Mouse (Mus musculus): ENCODE measurements around the gene 2310039H08Rik. TPM values are rescaled to one million over a fixed set of nuclear protein-coding genes. Genes with fewer than 3 reads are reported as not detected.

2310039H08Rik gene
- polyA plus RNA-seq, 1 experiment from 2014 or later: 41.7 TPM

- Histone ChIP-seq H3K4me3 (no peak overlapping the region), H3K27me3 (replicated peaks) (no peaks in the 10 kb centered on the region), H3K27ac (ENCODE audit: poor library complexity, severe bottlenecking) (no peak overlapping the region), H3K4me2 (no peak overlapping the region), H3K9me3 (replicated peaks) (no peaks in the 10 kb centered on the region), H3K4me1 (replicated peaks) (no peaks in the 10 kb centered on the region), H3K9ac (no peak overlapping the region), H3K36me3 (peaks cover 23% of the 10 kb centered on the region)
- ATAC-seq (ENCODE audit: insufficient number of reproducible peaks, low FRiP score): no peak
- WGBS: 55% methylated on average over 9 of the region's 10 CpGs
Observed at GRCm38 (mm10) chr17:46736160-46736559, 36.3 kb upstream of the 2310039H08Rik start.

DNA sequence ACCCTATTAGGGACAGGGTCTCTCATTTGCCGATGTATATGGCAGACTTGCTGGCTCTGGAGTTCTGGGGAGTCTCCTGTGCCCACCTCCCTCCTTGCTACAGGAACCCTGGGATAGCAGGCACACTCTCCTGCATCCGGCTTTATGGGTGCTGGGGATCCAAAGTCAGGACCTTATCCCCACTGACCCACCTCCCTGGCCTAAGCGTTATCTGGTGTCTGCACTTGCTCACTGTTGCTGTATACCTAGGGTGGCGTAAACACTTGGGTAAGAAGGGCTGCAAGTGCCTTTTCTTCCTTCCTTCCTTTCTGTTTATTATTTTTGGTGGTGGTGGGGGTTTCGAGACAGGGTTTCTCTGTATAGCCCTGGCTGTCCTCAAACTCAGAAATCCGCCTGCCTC lies 31.1 kb upstream of the 2310039H08Rik start:
- Histone ChIP-seq H3K27ac (ENCODE audit: poor library complexity, severe bottlenecking) (no peak overlapping the region), H3K9ac (no peak overlapping the region), H3K9me3 (replicated peaks) (no peaks in the 10 kb centered on the region), H3K36me3 (peaks cover 55% of the 10 kb centered on the region), H3K4me2 (no peak overlapping the region), H3K4me1 (replicated peaks) (no peaks in the 10 kb centered on the region), H3K4me3 (no peak overlapping the region), H3K27me3 (replicated peaks) (no peaks in the 10 kb centered on the region)
- 74% methylated on average over 6 of the region's 6 CpGs for WGBS
- peak; percentile 84 for ATAC-seq (ENCODE audit: insufficient number of reproducible peaks, low FRiP score)

DNA sequence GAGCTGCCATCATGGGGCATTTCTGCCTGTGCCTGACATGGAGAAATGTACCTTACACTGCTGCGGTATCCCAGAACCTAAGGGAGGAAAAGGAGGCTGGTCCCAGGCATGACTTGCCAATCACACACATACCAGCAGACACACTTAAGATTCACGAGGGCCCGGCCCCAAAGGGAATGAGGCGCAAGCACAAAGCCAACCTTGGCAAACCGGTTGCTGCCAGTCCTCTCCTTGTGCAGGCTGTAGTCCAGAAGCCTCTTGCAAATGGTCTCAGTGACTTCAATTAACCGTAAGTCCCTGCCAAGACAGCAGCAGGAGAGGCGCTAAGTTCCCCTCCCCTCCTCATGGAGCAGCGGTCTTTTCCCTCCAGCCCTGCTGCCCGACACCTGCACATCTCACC lies 29.4 kb upstream of the 2310039H08Rik start:
- H3K4me1 ChIP-seq (replicated peaks): no peaks in the 10 kb centered on the region
- H3K9me3 ChIP-seq (replicated peaks): no peaks in the 10 kb centered on the region
- no peak overlapping the region for H3K4me2 ChIP-seq
- H3K27ac ChIP-seq (ENCODE audit: poor library complexity, severe bottlenecking): no peak overlapping the region
- ATAC-seq (ENCODE audit: insufficient number of reproducible peaks, low FRiP score): no peak
- no peaks in the 10 kb centered on the region for H3K27me3 ChIP-seq (replicated peaks)
- peaks cover 63% of the 10 kb centered on the region for H3K36me3 ChIP-seq
- WGBS: 90% methylated on average over 9 of the region's 9 CpGs
- no peak overlapping the region for H3K4me3 ChIP-seq
- H3K9ac ChIP-seq: no peak overlapping the region

GRCm38 (mm10) chr17:46745506-46745905 lies 26.9 kb upstream of the 2310039H08Rik start:
- no peak overlapping the region for H3K4me2 ChIP-seq
- no peak overlapping the region for H3K9ac ChIP-seq
- H3K4me3 ChIP-seq: no peak overlapping the region
- H3K36me3 ChIP-seq: peaks cover 63% of the 10 kb centered on the region
- 84% methylated on average over 2 of the region's 2 CpGs for WGBS
- no peaks in the 10 kb centered on the region for H3K27me3 ChIP-seq (replicated peaks)
- ATAC-seq (ENCODE audit: insufficient number of reproducible peaks, low FRiP score): no peak
- H3K4me1 ChIP-seq (replicated peaks): peaks cover 3% of the 10 kb centered on the region
- H3K27ac ChIP-seq (ENCODE audit: poor library complexity, severe bottlenecking): no peak overlapping the region
- no peaks in the 10 kb centered on the region for H3K9me3 ChIP-seq (replicated peaks)

- 78% methylated on average over 8 of the region's 8 CpGs for WGBS
- ATAC-seq (ENCODE audit: insufficient number of reproducible peaks, low FRiP score): no peak
- Histone ChIP-seq H3K27ac (ENCODE audit: poor library complexity, severe bottlenecking) (no peak overlapping the region), H3K4me2 (no peak overlapping the region), H3K9me3 (replicated peaks) (no peaks in the 10 kb centered on the region), H3K27me3 (replicated peaks) (no peaks in the 10 kb centered on the region), H3K4me1 (replicated peaks) (peaks cover 10% of the 10 kb centered on the region), H3K4me3 (no peak overlapping the region), H3K9ac (no peak overlapping the region), H3K36me3 (peaks cover 54% of the 10 kb centered on the region)
Observed at GRCm38 (mm10) chr17:46747234-46747633, 25.2 kb upstream of the 2310039H08Rik start.

GRCm38 (mm10) chr17:46747806-46748205 lies 24.6 kb upstream of the 2310039H08Rik start:
- H3K4me2 ChIP-seq: no peak overlapping the region
- ATAC-seq (ENCODE audit: insufficient number of reproducible peaks, low FRiP score): no peak
- peaks cover 10% of the 10 kb centered on the region for H3K4me1 ChIP-seq (replicated peaks)
- peaks cover 48% of the 10 kb centered on the region for H3K36me3 ChIP-seq
- H3K9me3 ChIP-seq (replicated peaks): no peaks in the 10 kb centered on the region
- no peak overlapping the region for H3K27ac ChIP-seq (ENCODE audit: poor library complexity, severe bottlenecking)
- 87% methylated on average over 2 of the region's 2 CpGs for WGBS
- no peaks in the 10 kb centered on the region for H3K27me3 ChIP-seq (replicated peaks)
- no peak overlapping the region for H3K9ac ChIP-seq
- H3K4me3 ChIP-seq: no peak overlapping the region

DNA sequence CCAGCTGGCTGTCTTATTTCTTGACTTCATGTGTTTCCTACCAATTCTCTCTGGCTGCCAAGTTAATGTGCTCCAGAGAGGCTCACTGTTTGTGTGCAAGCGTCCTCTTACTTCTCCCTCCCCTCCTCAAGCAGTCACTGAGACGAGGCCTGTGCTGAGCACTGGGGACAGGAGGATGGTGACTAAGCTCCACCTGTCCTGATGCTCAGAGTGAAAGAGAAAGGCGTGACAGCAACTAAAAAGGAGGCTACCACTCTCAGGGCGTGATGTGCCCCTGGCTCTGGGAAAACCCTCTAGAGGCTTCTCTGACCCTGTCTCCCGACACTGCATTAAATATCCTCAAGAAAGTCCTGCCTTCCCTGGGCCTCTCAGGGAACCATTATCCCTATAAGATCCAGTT lies 23.2 kb upstream of the 2310039H08Rik start:
- H3K36me3 ChIP-seq: peaks cover 33% of the 10 kb centered on the region
- H3K4me3 ChIP-seq: no peak overlapping the region
- H3K27me3 ChIP-seq (replicated peaks): no peaks in the 10 kb centered on the region
- peaks cover 10% of the 10 kb centered on the region for H3K4me1 ChIP-seq (replicated peaks)
- ATAC-seq (ENCODE audit: insufficient number of reproducible peaks, low FRiP score): no peak
- H3K4me2 ChIP-seq: no peak overlapping the region
- no peak overlapping the region for H3K9ac ChIP-seq
- H3K27ac ChIP-seq (ENCODE audit: poor library complexity, severe bottlenecking): no peak overlapping the region
- peaks cover 4% of the 10 kb centered on the region; the same call in 1 of the 2 replicates for H3K9me3 ChIP-seq (replicated peaks)
- 76% methylated on average over 5 of the region's 5 CpGs for WGBS

DNA sequence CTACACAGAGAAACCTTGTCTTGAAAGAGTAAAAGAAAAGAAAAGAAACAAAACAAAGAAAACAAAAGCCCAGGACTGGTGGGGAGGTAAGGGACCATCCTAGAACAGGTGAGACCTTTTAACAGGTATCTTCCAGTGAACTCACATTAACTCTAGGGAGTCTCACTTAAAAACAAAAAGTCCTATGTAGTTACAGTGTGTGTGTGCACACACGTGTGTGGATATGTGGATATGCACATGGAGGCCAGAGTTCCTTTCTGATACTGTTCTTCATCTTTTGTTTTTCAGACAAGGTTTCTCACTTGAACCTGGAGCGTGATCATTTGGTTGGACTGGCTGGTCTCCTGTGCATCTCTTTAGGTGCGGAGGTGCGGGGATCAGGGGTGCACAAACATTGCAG lies 21.9 kb upstream of the 2310039H08Rik start:
- no peak for ATAC-seq (ENCODE audit: insufficient number of reproducible peaks, low FRiP score)
- no peak overlapping the region for H3K27ac ChIP-seq (ENCODE audit: poor library complexity, severe bottlenecking)
- H3K4me3 ChIP-seq: peak overlapping the region; percentile 72
- peak overlapping the region; percentile 85; the same call in 1 of the 2 replicates for H3K9ac ChIP-seq
- H3K27me3 ChIP-seq (replicated peaks): no peaks in the 10 kb centered on the region
- WGBS: 90% methylated on average over 4 of the region's 4 CpGs
- H3K4me2 ChIP-seq: peak overlapping the region; percentile 93
- peaks cover 23% of the 10 kb centered on the region for H3K36me3 ChIP-seq
- peaks cover 10% of the 10 kb centered on the region for H3K4me1 ChIP-seq (replicated peaks)
- H3K9me3 ChIP-seq (replicated peaks): peaks cover 8% of the 10 kb centered on the region; the same call in 1 of the 2 replicates

- H3K9ac ChIP-seq: peak overlapping the region; percentile 85
- 31% methylated on average over 16 of the region's 16 CpGs for WGBS
- peaks cover 4% of the 10 kb centered on the region; the same call in 1 of the 2 replicates for H3K27me3 ChIP-seq (replicated peaks)
- peak; percentile 49 for ATAC-seq (ENCODE audit: insufficient number of reproducible peaks, low FRiP score)
- H3K27ac ChIP-seq (ENCODE audit: poor library complexity, severe bottlenecking): peak overlapping the region; percentile 89
- H3K9me3 ChIP-seq (replicated peaks): peaks cover 8% of the 10 kb centered on the region; the same call in 1 of the 2 replicates
- H3K4me2 ChIP-seq: peak overlapping the region; percentile 93
- H3K4me1 ChIP-seq (replicated peaks): peaks cover 10% of the 10 kb centered on the region
- peaks cover 17% of the 10 kb centered on the region for H3K36me3 ChIP-seq
- H3K4me3 ChIP-seq: peak overlapping the region; percentile 72
Observed at GRCm38 (mm10) chr17:46751056-46751793, 21.2 kb upstream of the 2310039H08Rik start.

DNA sequence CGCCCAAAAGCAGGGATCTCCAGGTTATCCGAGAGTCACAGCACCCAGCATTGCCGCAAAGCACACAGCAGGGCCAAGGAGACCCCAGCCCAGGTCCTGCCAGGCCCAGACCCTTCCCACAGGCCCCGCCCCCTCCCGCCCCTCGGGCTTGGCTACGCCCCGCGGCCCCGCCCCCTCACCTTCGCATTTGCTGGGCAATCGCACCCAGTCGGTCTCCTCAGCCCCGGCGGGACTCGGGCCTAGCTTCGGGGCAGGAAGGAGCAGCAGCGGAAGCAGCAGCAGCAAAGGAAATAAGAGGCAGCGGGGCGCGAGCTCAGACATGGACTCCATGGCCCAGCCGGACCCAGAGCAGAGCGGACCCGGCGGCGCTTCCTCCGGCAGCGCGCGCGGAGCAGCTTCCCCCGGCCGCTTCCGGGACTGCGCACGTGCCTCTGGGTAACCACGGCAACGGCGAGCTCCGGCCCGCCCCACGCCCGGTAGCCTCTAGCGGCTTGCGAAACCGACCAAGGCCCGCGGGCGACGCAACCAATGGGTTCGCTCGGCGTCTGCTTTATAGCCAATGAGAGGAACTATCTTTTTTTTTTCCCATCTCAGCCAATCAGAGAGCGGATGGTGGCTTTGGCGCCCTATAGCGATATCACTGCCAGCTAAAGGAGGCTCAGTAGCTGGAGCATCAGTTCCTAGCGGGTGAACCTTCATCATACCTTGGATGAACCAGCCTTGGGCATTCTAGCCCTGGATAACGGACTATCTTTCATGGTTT lies 20.5 kb upstream of the 2310039H08Rik start, which contains the start of gene Cnpy3:
Cnpy3 (minus strand) TSS at position 421 of the 763 bp plus-strand sequence.
- H3K9ac ChIP-seq: peak within 1 kb of the TSS; percentile 85
- WGBS: under 1% methylated on average over 58 of the region's 58 CpGs
- peaks cover 4% of the 10 kb centered on the region; the same call in 1 of the 2 replicates for H3K27me3 ChIP-seq (replicated peaks)
- H3K36me3 ChIP-seq: peaks cover 9% of the 10 kb centered on the region; the same call in 1 of the 2 replicates
- H3K27ac ChIP-seq (ENCODE audit: poor library complexity, severe bottlenecking): peak within 1 kb of the TSS; percentile 89
- peak; percentile 99 for ATAC-seq (ENCODE audit: insufficient number of reproducible peaks, low FRiP score)
- H3K4me1 ChIP-seq (replicated peaks): peaks cover 10% of the 10 kb centered on the region
- peaks cover 8% of the 10 kb centered on the region; the same call in 1 of the 2 replicates for H3K9me3 ChIP-seq (replicated peaks)
- peak within 1 kb of the TSS; percentile 72 for H3K4me3 ChIP-seq
- peak within 1 kb of the TSS; percentile 93 for H3K4me2 ChIP-seq

GRCm38 (mm10) chr17:46758753-46759152 lies 13.7 kb upstream of the 2310039H08Rik start:
- H3K9ac ChIP-seq: no peak overlapping the region
- 71% methylated on average over 12 of the region's 12 CpGs for WGBS
- H3K27ac ChIP-seq (ENCODE audit: poor library complexity, severe bottlenecking): no peak overlapping the region
- peaks cover 8% of the 10 kb centered on the region; the same call in 1 of the 2 replicates for H3K9me3 ChIP-seq (replicated peaks)
- no peaks in the 10 kb centered on the region for H3K36me3 ChIP-seq
- H3K4me3 ChIP-seq: no peak overlapping the region
- no peak for ATAC-seq (ENCODE audit: insufficient number of reproducible peaks, low FRiP score)
- no peak overlapping the region for H3K4me2 ChIP-seq
- no peaks in the 10 kb centered on the region for H3K4me1 ChIP-seq (replicated peaks)
- H3K27me3 ChIP-seq (replicated peaks): peaks cover 4% of the 10 kb centered on the region; the same call in 1 of the 2 replicates
